Mouse (Mus musculus) myocyte (in vitro differentiated cells): ENCODE data around the gene Pogz. TPM values are rescaled to one million over a fixed set of nuclear protein-coding genes. Genes with fewer than 3 reads are reported as not detected.

Experiments used
- H3K27me3 ChIP-seq: one replicate; pipeline ENCODE4 v1.6.1; 2011; ENCODE audit not compliant: control insufficient read depth, insufficient read depth, insufficient read length
- H3K36me3 ChIP-seq: one replicate; pipeline ENCODE4 v1.6.1; 2011; ENCODE audit not compliant: control insufficient read depth, insufficient read depth
- H3K4me2 ChIP-seq: one replicate; pipeline ENCODE4 v1.6.1; 2011; ENCODE audit warnings: low read depth, control low read depth
- H3K4me3 ChIP-seq: one replicate; pipeline ENCODE4 v1.5.1; 2011; ENCODE audit warnings: mild to moderate bottlenecking, control low read depth, moderate library complexity
- H3K79me2 ChIP-seq: one replicate; pipeline ENCODE4 v1.6.1; 2011; ENCODE audit not compliant: control insufficient read depth, insufficient read depth
- H3ac ChIP-seq: one replicate; pipeline ENCODE4 v1.6.1; 2011; ENCODE audit not compliant: control insufficient read depth, insufficient read length
- CEBPB ChIP-seq: IDR thresholded peaks from 2 replicates; pipeline ENCODE4 v1.6.1; 2011; ENCODE audit warnings: mild to moderate bottlenecking, moderate library complexity; ENCODE audit not compliant: poor library complexity, insufficient read depth, severe bottlenecking
- E2F4 ChIP-seq: IDR thresholded peaks from one replicate; pipeline ENCODE4 v1.6.1; 2011; ENCODE audit warnings: mild to moderate bottlenecking, control low read depth, moderate library complexity; ENCODE audit not compliant: insufficient read depth
- MAX ChIP-seq: IDR thresholded peaks from one replicate; pipeline ENCODE4 v1.6.1; 2011; ENCODE audit warnings: low read depth, mild to moderate bottlenecking, control low read depth
- MYOD1 ChIP-seq, 3 experiments: IDR thresholded peaks; one replicate each; pipeline ENCODE4 v1.6.1; 2011; ENCODE audit warnings: control low read depth in 2 of 3, low read depth in 2 of 3, mild to moderate bottlenecking in 2 of 3, moderate library complexity in 1 of 3; ENCODE audit not compliant: insufficient read length in 2 of 3, control insufficient read depth in 1 of 3
- MYOG ChIP-seq, 3 experiments: IDR thresholded peaks; one replicate each; pipeline ENCODE4 v1.6.1; 2011; ENCODE audit warnings: control low read depth in 2 of 3, low read depth in 2 of 3, mild to moderate bottlenecking in 2 of 3; ENCODE audit not compliant: insufficient read length in 2 of 3, control insufficient read depth in 1 of 3, insufficient read depth in 1 of 3
- POLR2A ChIP-seq: IDR thresholded peaks from one replicate; pipeline ENCODE4 v1.6.1; 2011; ENCODE audit warnings: low read depth, mild to moderate bottlenecking, control low read depth, moderate library complexity; ENCODE audit not compliant: insufficient read length
- POLR2AphosphoS2 ChIP-seq: IDR thresholded peaks from one replicate; pipeline ENCODE4 v1.6.1; 2011; ENCODE audit warnings: low read depth, control low read depth; ENCODE audit not compliant: insufficient read length
- REST ChIP-seq: IDR thresholded peaks from one replicate; pipeline ENCODE4 v1.6.1; 2011; ENCODE audit warnings: mild to moderate bottlenecking, control low read depth, moderate library complexity; ENCODE audit not compliant: insufficient read depth, insufficient read length
- SRF ChIP-seq: IDR thresholded peaks from one replicate; pipeline ENCODE4 v1.6.1; 2011; ENCODE audit warnings: low read depth; ENCODE audit not compliant: control insufficient read depth, insufficient read length
- TCF12 ChIP-seq: IDR thresholded peaks from one replicate; pipeline ENCODE4 v1.6.1; 2011; ENCODE audit warnings: mild to moderate bottlenecking, control low read depth; ENCODE audit not compliant: poor library complexity, insufficient read depth, severe bottlenecking
- TCF3 ChIP-seq: IDR thresholded peaks from one replicate; pipeline ENCODE4 v1.6.1; 2011; ENCODE audit warnings: low read depth, control low read depth; ENCODE audit not compliant: insufficient read length
- USF1 ChIP-seq: IDR thresholded peaks from one replicate; pipeline ENCODE4 v1.6.1; 2011; ENCODE audit warnings: low read depth, mild to moderate bottlenecking, control low read depth, moderate library complexity
- polyA plus RNA-seq: library from polyadenylated mRNA; unstranded; fragments of >200 nt; fragmentation: generic; extraction: Trizol; gene quantifications from one replicate; pipeline ENCODE4 v1.2.1, GENCODE M21; 2012; ENCODE audit warnings: missing spikeins

The Pogz gene
- 11.5 TPM for polyA plus RNA-seq

- no peaks in the 10 kb centered on the region for H3K36me3 ChIP-seq
- peaks cover 41% of the 10 kb centered on the region for H3K79me2 ChIP-seq
- TF ChIP-seq POLR2AphosphoS2 (peak; percentile 56), POLR2A (peak; percentile 50), MAX (no peak)
- H3ac ChIP-seq, result peak within 1 kb of the TSS; percentile 75
- peak within 1 kb of the TSS; percentile 87 for H3K4me2 ChIP-seq
- peak within 1 kb of the TSS; percentile 34 for H3K4me3 ChIP-seq
- no peaks in the 10 kb centered on the region for H3K27me3 ChIP-seq
Observed at GRCm38 (mm10) chr3:94837183-94837890, at the start of gene Pogz. Gene Pogz (plus strand): TSS chr3:94837567.

- Histone ChIP-seq H3ac (no peak overlapping the region), H3K4me3 (no peak overlapping the region), H3K36me3 (no peaks in the 10 kb centered on the region), H3K27me3 (peaks cover 10% of the 10 kb centered on the region), H3K79me2 (no peaks in the 10 kb centered on the region), H3K4me2 (no peak overlapping the region)
- TF ChIP-seq MYOG (IDR thresholded peaks at IDR 0.05; ENCODE audit: control insufficient read depth in 1 of 3, insufficient read depth in 1 of 3, insufficient read length in 2 of 3, low read depth in 2 of 3) (no peak), POLR2A (no peak), TCF3 (no peak), MAX (no peak), SRF (no peak), REST (no peak), MYOD1 (IDR thresholded peaks at IDR 0.05; ENCODE audit: control insufficient read depth in 1 of 3, insufficient read length in 2 of 3, low read depth in 2 of 3) (no peak), E2F4 (no peak), CEBPB (no peak), POLR2AphosphoS2 (no peak), USF1 (no peak), TCF12 (no peak)
Observed at GRCm38 (mm10) chr3:94789071-94789470, 48.3 kb upstream of the Pogz start.

DNA sequence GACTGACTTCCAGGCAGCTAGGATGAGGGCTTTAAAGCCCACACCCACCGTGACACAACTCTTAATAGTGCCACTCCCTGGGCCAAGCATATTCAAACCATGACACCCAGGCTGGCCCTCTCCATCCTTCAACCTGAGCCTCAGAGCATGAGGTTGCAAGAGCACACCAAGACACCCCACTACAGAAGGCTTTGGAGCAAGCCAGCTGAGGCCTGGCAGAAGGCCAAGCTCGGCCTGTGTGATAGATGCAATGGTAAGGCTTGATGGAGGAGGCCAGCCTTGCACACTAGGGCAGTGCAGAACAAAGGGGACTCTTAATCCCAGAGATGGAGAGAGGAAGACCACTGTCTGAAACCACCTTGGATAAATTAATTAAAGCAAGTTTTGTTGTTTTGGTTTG is 47.9 kb upstream of the Pogz start:
- H3K79me2 ChIP-seq, result no peaks in the 10 kb centered on the region
- H3K4me3 ChIP-seq, result no peak overlapping the region
- no peak overlapping the region for H3ac ChIP-seq
- H3K4me2 ChIP-seq, result no peak overlapping the region
- H3K27me3 ChIP-seq, result peaks cover 10% of the 10 kb centered on the region
- TF ChIP-seq USF1, result no peak
- no peak for TF ChIP-seq POLR2AphosphoS2
- TF ChIP-seq POLR2A, result no peak
- TF ChIP-seq TCF3, result no peak
- TF ChIP-seq REST, result no peak
- TF ChIP-seq SRF, result no peak
- TF ChIP-seq CEBPB, result no peak
- TF ChIP-seq MYOD1 (IDR thresholded peaks at IDR 0.05; ENCODE audit: control insufficient read depth in 1 of 3, insufficient read length in 2 of 3, low read depth in 2 of 3), result no peak
- no peak for TF ChIP-seq TCF12
- H3K36me3 ChIP-seq, result no peaks in the 10 kb centered on the region

DNA sequence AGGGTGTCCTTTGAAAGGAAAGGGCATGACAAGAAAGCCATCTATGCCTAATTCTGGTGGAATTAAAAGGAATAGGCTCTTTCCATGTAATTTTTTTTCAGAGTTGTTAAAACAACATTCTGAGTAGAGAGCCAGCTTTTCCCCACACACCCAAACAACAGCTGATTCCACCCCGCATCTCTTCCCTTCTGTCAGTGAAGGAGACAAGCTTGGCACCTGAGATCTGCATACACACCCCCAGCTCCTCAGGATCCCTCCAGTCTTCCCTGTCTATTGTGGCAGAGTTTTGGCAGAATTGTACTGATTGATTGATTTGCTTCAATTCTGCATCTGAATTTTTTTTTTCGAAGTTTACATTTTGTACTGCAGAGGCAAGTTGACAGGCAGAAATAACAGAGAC is 45.1 kb upstream of the Pogz start:
- H3K27me3 ChIP-seq, result peaks cover 5% of the 10 kb centered on the region
- no peak overlapping the region for H3ac ChIP-seq
- no peak overlapping the region for H3K4me2 ChIP-seq
- H3K79me2 ChIP-seq, result no peaks in the 10 kb centered on the region
- no peak overlapping the region for H3K4me3 ChIP-seq
- no peaks in the 10 kb centered on the region for H3K36me3 ChIP-seq
- TF ChIP-seq SRF (no peak), CEBPB (no peak), USF1 (no peak), MYOD1 (IDR thresholded peaks at IDR 0.05; ENCODE audit: control insufficient read depth in 1 of 3, insufficient read length in 2 of 3, low read depth in 2 of 3) (no peak), E2F4 (no peak), REST (no peak)

- H3K4me3 ChIP-seq, result no peak overlapping the region
- TF ChIP-seq MYOD1 (IDR thresholded peaks at IDR 0.05; ENCODE audit: control insufficient read depth in 1 of 3, insufficient read length in 2 of 3, low read depth in 2 of 3) (no peak), TCF3 (no peak), MYOG (IDR thresholded peaks at IDR 0.05; ENCODE audit: control insufficient read depth in 1 of 3, insufficient read depth in 1 of 3, insufficient read length in 2 of 3, low read depth in 2 of 3) (no peak), MAX (no peak), REST (no peak), USF1 (no peak), POLR2A (no peak), POLR2AphosphoS2 (no peak), E2F4 (no peak), CEBPB (no peak), SRF (no peak), TCF12 (no peak)
- H3ac ChIP-seq, result no peak overlapping the region
- no peaks in the 10 kb centered on the region for H3K36me3 ChIP-seq
- H3K4me2 ChIP-seq, result no peak overlapping the region
- H3K27me3 ChIP-seq, result peaks cover 5% of the 10 kb centered on the region
- no peaks in the 10 kb centered on the region for H3K79me2 ChIP-seq
Observed at GRCm38 (mm10) chr3:94793672-94794071, 43.7 kb upstream of the Pogz start.
